Mouse (Mus musculus) small intestine, adult 2 months (tissue): ENCODE results near the gene Pllp.

Experiments
- CTCF ChIP-seq: fragments of 200-500 bp; IDR thresholded peaks from 2 replicates; pipeline ENCODE4 v1.5.1; 2012; ENCODE audit warnings: low read depth, mild to moderate bottlenecking, control low read depth, inconsistent platforms, low read length, moderate library complexity, mixed read lengths; ENCODE audit not compliant: insufficient replicate concordance, insufficient read length; ENCODE audit errors: extremely low read depth
- POLR2A ChIP-seq: fragments of 200-500 bp; IDR thresholded peaks from 2 replicates; pipeline ENCODE4 v1.6.1; 2012; ENCODE audit warnings: low read depth, mild to moderate bottlenecking, control low read depth, inconsistent platforms, low read length, moderate library complexity

DNA sequence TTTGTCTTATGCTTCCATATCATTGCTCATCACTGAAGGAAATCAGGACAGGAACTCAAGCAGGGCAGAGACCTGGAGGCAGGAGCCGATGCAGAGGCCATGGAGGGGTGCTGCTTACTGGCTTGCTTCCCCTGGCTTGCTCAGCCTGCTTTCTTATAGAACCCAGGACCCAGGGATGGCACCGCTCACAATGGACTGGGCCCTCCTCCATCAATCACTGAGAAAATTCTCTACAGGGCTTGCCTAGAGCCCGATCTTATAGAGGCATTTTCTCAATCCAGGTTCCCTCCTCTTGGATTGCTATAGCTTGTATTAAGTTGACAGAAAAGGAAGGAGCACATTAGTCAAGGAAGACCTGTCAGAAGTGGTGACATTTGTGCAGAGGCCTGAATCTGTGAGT, 488 bp upstream of the Pllp start:
- TF ChIP-seq POLR2A (no peak), CTCF (no peak)
